Mouse (Mus musculus) myocyte (in vitro differentiated cells): ENCODE results near the gene Myo9b.

Experiments used
- MYOD1 ChIP-seq, 3 experiments: IDR thresholded peaks; one replicate each; pipeline ENCODE4 v1.6.1; 2011; ENCODE audit warnings: control low read depth in 2 of 3, low read depth in 2 of 3, mild to moderate bottlenecking in 2 of 3, moderate library complexity in 1 of 3; ENCODE audit not compliant: insufficient read length in 2 of 3, control insufficient read depth in 1 of 3
- MYOG ChIP-seq, 3 experiments: IDR thresholded peaks; one replicate each; pipeline ENCODE4 v1.6.1; 2011; ENCODE audit warnings: control low read depth in 2 of 3, low read depth in 2 of 3, mild to moderate bottlenecking in 2 of 3; ENCODE audit not compliant: insufficient read length in 2 of 3, control insufficient read depth in 1 of 3, insufficient read depth in 1 of 3
- POLR2A ChIP-seq: IDR thresholded peaks from one replicate; pipeline ENCODE4 v1.6.1; 2011; ENCODE audit warnings: low read depth, mild to moderate bottlenecking, control low read depth, moderate library complexity; ENCODE audit not compliant: insufficient read length
- TCF3 ChIP-seq: IDR thresholded peaks from one replicate; pipeline ENCODE4 v1.6.1; 2011; ENCODE audit warnings: low read depth, control low read depth; ENCODE audit not compliant: insufficient read length
- USF1 ChIP-seq: IDR thresholded peaks from one replicate; pipeline ENCODE4 v1.6.1; 2011; ENCODE audit warnings: low read depth, mild to moderate bottlenecking, control low read depth, moderate library complexity

DNA sequence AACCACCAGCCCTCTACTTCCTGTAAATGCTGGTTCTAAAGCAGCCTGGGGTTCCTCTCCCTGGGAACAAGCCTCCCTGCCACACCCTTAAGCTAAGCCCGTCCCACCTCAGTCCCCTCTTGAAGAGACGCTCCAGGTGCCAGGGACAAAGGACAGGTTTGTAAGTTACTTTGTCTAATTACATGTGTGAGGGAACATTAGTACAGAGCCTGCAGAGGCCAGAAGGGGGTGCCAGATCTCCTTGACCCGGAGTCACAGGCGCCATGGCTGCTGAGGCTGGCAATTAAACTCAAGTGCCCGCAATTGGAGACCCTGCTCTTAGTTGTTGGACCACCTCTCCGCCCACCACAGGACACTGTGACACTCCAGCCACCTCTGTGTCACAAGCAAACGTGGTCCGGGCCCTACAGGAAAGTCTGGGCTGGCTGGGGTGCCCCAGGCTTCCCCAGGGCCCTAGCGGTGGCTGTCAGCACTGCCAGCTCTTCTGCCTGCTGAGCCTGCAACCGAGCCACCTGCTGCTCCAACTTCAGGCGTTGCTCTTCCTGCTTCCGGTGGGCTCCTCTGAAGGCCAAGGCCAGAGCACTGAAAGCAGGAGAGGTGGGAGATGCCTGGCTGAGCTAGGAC, 112.8 kb downstream of the Myo9b start:
- TF ChIP-seq TCF3 (no peak), POLR2A (no peak), USF1 (no peak), MYOG (IDR thresholded peaks at IDR 0.05; ENCODE audit: control insufficient read depth in 1 of 3, insufficient read depth in 1 of 3, insufficient read length in 2 of 3, low read depth in 2 of 3) (no peak), MYOD1 (IDR thresholded peaks at IDR 0.05; ENCODE audit: control insufficient read depth in 1 of 3, insufficient read length in 2 of 3, low read depth in 2 of 3) (no peak)
